Mouse (Mus musculus) cerebellum, postnatal 10 days (tissue): ENCODE measurements around the gene Maco1.
"Not testable (repeated sequence)": the region's sequence is repeated elsewhere in the genome, so short reads cannot be mapped to it uniquely, and the experiment has no call there.

ENCODE experiments used
- DNase-seq, 2 experiments: peaks; one replicate each; pipeline ENCODE4 v3.0.0; 2021; ENCODE audit warnings: mixed read lengths in 2 of 2

The Maco1 gene

GRCm38 (mm10) chr4:134856501-134856900, 3.4 kb upstream of the Maco1 start:
- no peak for DNase-seq

DNA sequence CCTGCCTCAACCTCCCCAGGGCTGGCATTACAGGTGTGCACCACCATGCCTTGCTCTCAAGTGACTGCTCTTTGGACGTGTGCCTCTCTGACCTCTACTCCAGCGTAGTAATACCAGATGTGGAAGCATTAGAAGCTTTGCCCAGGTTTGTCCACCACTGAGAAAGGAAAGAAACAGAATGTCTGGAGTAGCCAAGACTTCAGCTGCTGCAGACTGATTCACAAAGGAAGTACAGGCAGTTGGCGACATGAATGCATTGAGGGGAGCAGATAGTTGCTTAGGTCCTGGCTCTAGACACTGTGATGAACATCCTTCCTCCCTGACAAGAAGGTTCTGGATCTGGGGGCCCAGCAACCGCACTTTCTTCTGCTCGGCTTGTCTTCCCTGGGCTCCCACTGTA, 2.9 kb upstream of the Maco1 start:
- DNase-seq, result no peak

DNA sequence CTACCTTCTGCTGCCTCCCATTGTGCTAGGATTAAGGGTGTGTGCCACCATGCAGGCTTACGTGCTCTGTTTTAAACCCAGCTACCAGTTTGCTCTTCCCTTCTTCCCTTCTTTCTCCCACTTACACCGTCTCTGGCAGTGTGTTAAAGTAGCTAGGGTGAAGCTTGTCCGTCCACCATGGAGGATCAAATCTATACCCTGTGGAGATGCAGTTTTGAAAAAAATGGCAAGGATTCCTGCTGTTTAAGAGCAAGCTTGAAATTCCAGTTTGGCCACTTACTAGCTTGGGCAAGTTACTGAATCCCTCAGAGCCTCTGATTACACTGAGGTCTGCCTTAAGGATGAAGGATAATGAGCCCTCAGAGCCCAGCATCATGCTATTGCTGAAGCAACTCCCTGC, 2.2 kb upstream of the Maco1 start:
- no peak for DNase-seq

GRCm38 (mm10) chr4:134853637-134854485, 716 bp upstream of the Maco1 start:
- DNase-seq, result peak; percentile 98 to 99

DNA sequence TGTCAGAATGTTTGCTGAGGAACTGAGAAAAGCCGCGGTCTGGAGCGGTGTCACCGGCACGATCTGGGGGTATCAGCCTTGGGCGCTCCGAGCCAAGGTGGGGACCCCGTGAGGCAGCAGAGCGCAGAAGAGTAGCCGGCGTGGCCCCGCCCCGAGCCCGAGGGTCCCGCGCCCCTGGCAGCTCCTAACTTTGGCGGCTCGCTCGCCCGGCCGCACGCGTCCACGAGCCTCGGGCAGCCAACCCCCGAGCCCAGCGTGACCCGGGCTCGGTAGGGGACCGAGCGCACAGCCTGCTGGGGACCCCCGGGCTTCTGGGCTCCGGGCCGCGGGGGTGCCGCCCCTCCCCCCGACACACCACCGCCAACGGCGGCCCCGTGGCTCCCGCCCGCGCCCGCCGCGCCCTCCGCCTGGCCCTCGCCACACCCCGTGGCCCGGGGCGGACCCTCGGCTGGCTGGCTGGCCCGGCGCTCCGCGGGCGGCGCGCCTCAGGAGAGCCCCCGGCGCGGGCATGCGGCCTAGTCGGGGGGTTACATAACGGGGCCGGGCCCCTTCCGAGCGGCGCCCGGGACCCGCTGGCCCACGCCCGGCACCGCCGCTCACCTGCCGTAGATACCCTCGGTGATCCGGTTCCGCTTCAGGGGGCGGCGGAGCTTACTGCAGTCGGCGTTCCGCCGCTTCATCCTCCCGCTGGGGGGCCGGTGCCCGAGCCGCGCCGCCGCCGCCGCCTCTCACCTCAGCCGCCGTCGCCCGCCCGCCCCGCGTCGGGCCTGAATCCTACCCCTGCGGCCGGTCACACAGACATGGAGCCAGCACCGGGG, 498 bp downstream of the Maco1 start:
- DNase-seq, result peak; percentile 65 to 72

DNA sequence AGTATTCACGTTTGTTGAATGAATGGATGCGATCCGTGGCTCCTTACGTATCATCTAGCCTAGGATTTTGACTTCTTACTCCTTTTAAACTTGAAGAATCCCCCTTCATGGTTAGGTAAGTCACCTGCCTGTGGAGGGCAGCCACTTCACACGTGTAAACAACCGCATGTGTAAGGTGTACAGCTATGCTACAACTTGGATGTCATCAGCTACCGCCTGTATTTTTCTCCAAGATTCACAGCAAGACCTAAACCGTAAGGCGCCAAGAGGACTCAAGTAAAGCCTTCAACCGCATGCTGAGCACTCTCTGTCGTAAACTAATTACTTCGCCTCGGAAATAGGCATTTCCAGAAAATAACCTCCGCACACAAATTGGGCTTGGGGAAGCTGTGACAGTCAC, 1.3 kb downstream of the Maco1 start:
- DNase-seq, result peak; percentile 19 to 36

- no peak for DNase-seq
Measured at GRCm38 (mm10) chr4:134851236-134851635, 1.9 kb downstream of the Maco1 start.

DNA sequence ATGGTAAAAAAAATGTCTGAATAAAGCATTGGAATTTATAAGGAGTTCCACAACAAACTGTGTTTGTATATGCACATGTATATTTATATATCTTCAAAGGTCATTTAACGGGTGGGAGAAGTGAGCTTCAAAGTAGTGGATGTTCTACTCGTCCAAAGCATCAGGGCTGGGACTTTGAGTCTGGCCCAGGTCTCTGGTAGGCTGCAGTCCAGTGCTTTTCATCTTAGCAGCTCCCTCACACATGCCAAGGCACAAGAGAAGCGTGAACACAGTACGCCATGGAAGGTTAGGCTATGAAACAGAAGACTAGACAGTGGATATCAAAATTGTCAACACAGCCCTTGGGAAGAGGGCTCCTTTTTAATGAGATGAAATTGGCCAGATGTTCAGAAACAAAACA, 2.6 kb downstream of the Maco1 start:
- no peak for DNase-seq

DNA sequence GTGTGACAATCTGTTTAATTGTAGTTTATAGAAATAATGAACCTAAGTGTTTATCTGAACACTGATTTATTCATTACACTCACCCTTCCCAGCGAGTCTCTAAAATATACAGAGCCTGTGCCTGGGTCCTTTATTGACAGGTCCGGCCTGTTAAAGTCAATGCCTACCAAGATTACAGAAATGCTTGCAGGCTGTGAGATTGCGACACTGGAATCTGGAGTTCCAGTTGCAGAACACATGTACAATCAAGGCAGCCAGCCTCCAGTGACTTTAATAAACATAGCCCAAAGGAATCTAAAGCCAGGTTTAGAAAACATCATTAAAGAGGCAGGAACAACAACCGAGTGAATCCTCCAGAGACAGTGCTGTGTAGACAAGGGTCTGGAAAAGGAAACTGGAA, 5.6 kb downstream of the Maco1 start:
- no peak for DNase-seq

- peak; percentile 22 to 35 for DNase-seq
Measured at GRCm38 (mm10) chr4:134843566-134843965, 9.6 kb downstream of the Maco1 start.

DNA sequence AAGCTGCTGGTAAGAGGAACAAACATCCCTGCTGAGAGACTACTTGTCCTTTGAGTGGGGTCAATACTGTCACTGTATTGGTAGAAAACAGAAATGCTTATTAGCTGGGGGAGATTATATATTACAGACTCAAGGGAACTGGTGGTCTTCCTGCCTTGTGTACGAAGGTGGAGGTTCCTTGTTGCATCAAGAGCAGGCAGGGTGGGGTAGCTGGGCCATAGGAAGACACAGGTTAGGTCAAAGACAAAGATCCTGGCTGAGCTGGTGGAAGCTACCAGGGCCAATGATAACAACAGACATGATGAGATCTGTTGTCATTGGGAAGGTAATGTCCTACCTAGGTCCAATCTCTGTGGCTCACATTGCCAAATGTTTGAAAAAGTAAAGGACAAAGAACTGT, 12.9 kb downstream of the Maco1 start:
- no peak for DNase-seq

- DNase-seq, result not testable (repeated sequence)
Measured at GRCm38 (mm10) chr4:134838706-134839105, 14.4 kb downstream of the Maco1 start.

DNA sequence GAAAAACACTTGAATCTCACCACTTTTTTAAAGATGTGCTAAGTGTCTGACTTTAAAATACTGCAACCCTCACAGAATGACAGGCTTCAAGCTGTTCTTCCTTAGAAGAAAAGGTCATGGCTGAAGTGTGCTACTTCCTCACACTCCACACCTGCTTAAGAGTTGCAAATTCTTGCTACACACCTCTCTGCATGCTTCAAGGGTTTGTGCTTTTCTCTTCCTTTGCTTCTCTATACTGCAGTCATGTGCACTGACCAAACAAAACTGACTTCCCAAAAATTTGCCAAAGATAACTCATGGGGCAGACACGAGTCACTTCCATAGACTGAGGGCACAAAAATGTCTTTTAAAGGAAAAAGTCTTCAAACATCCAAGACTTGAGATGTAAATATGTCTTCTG, 14.9 kb downstream of the Maco1 start:
- no peak for DNase-seq

GRCm38 (mm10) chr4:134835486-134835885, 17.7 kb downstream of the Maco1 start:
- no peak for DNase-seq

GRCm38 (mm10) chr4:134831934-134832333, 21.2 kb downstream of the Maco1 start:
- DNase-seq, result no peak

- no peak for DNase-seq
Measured at GRCm38 (mm10) chr4:134827806-134828205, 25.3 kb downstream of the Maco1 start.

GRCm38 (mm10) chr4:134826348-134826747, 26.8 kb downstream of the Maco1 start:
- no peak for DNase-seq

DNA sequence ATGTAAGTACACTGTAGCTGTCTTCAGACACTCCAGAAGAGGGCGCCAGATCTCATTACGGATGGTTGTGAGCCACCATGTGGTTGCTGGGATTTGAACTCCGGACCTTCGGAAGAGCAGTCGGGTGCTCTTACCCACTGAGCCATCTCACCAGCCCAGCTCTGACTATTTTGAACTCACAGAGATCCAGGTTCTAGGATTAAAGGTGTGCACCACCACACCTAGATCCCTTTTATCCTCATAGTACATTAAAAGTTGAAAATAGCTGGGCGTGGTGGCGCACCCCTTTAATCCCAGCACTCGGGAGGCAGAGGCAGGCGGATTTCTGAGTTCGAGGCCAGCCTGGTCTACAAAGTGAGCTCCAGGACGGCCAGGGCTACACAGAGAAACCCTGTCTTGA, 27.3 kb downstream of the Maco1 start:
- DNase-seq, result not testable (repeated sequence)

GRCm38 (mm10) chr4:134823560-134823959, 29.6 kb downstream of the Maco1 start:
- DNase-seq, result no peak

- DNase-seq, result no peak
Measured at GRCm38 (mm10) chr4:134821061-134821460, 32.1 kb downstream of the Maco1 start.

GRCm38 (mm10) chr4:134817706-134818105, 35.4 kb downstream of the Maco1 start:
- no peak for DNase-seq

DNA sequence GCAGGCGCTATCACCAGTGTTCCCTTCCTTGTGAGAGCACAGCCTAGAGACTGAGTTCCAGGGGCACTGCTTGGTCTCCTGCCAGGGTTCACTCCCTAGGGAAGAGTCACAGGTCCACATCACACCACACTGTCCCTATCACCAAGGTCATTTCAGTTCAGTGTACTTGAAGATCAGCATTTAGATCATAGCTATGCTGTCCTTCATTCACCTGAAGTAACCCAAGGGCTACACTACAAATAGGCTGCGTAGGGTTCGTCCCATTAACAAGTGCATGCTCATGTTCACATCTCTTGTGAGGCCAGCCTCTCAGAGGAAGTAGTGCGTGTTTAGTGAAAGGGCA, 38.9 kb downstream of the Maco1 start:
- peak in 1 of 2 experiments; percentile 33 for DNase-seq

DNA sequence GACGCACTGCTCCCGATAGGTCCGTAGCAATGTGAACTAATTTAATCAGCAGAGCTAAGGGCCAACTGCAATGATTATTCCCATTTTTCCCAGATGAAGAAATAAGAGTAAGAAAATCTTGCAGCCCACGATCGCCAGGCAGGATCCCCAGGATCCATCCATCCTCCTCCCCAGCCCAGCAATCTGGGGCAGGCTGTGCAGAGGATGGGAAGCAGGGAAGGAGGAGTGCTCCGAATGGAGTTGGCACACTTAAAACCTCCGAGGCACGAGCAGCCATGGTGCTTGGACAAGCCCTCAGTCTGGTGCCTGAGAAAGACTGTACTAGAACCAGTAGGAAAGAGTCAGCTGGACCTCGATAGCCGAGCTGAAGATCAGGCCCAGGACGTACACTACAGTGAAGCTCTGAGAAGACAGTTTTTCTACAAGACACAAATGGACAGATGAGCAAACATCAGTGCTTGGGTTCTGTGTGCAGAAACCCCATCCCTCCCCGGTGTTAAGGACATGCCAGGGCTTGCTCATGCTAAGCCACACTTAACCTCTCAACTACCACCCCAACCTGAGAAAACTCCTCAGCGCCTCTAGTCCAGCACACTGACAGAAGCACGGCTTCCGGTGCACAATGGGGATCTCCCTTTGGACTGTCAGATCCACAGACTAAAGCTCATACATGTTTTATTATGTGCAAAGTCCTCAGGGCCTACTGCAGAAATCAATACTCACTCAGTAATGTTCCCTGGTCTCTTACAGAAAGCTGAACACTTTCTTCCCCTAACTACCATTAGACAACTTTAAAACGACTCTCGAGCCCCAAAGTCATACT, 39.5 kb downstream of the Maco1 start:
- no peak for DNase-seq
